Mouse (Mus musculus): ENCODE data around the gene Hist1h2bl. TPM values are rescaled to one million over a fixed set of nuclear protein-coding genes. Genes with fewer than 3 reads are reported as not detected.
"Not testable (repeated sequence)": the region's sequence is repeated elsewhere in the genome, so short reads cannot be mapped to it uniquely, and the experiment has no call there.

Gene Hist1h2bl
- polyA plus RNA-seq, 1 experiment = 1.2 TPM

DNA sequence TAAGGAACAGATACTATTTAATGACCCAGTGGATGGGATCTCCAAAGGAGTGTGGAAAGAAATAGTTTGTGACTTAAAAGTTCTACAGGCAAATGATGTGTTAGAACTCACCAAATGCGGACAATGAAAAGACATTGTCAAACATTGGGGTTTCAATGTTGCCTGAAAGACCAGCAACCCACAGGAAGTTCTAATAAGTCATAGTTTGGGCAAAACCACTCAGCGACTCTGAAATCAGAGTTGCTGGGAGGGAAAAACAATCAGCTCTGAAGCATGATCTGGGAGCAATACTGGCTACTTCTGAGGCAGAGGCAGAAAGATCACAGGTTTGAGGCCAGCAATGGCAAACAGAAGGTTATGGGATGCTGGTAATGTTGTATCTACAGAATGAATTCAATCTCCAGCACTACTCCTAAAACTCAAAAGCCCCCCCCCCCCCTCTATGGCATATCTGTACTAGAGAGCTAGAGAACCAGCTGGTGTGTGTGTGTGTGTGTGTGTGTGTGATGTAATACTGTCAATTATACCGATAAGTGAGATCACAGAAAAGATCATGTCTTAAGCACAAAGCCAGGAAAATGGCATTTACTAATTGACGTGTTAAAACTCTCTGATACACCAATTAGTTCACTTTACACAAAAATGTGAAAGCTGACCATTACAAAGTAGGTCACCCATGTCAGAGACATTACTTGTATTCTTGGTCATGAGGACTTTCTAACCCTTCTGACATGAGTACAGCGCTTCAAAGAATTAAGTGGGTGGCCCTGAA, 33.6 kb upstream of the Hist1h2bl start:
- H3K4me1 ChIP-seq (ENCODE audit: control insufficient read depth, insufficient read depth, low read length) = peaks cover 2% of the 10 kb centered on the region; the same call in 1 of the 2 replicates
- no peak overlapping the region for H3K27ac ChIP-seq (ENCODE audit: insufficient read depth, low read length)
- TF ChIP-seq POLR2A (IDR thresholded peaks at IDR 0.05; ENCODE audit: extremely low read depth, insufficient read depth, low read length) = no peak
- TF ChIP-seq CTCF (IDR thresholded peaks at IDR 0.05; ENCODE audit: extremely low read depth, insufficient read depth, low read length) = no peak
- peak overlapping the region; percentile 58 for H3K4me3 ChIP-seq (ENCODE audit: insufficient read depth, low read length)

DNA sequence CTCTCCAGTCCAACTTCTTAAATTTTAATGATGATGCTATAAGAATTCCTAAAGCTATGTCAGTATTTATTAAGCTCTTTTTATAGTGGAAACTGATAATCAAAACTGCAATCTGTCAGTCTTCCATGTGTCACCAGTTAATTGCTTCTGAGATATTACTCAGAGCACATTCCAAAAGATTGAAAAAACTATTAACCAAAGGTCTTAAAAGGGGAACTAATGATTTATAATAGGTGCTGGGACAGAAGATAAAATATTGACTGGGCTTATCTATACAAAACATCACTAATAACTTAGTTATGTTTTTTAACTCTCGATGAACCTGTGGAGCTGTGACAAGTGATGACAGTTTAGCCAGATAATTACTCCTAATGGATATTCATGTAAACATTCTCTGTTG, 29.1 kb upstream of the Hist1h2bl start:
- Histone ChIP-seq H3K4me1 (ENCODE audit: control insufficient read depth, insufficient read depth, low read length) (peaks cover 2% of the 10 kb centered on the region; the same call in 1 of the 2 replicates), H3K4me3 (ENCODE audit: insufficient read depth, low read length) (no peak overlapping the region), H3K27ac (ENCODE audit: insufficient read depth, low read length) (no peak overlapping the region)
- TF ChIP-seq CTCF (IDR thresholded peaks at IDR 0.05; ENCODE audit: extremely low read depth, insufficient read depth, low read length) = no peak
- no peak for TF ChIP-seq POLR2A (IDR thresholded peaks at IDR 0.05; ENCODE audit: extremely low read depth, insufficient read depth, low read length)

DNA sequence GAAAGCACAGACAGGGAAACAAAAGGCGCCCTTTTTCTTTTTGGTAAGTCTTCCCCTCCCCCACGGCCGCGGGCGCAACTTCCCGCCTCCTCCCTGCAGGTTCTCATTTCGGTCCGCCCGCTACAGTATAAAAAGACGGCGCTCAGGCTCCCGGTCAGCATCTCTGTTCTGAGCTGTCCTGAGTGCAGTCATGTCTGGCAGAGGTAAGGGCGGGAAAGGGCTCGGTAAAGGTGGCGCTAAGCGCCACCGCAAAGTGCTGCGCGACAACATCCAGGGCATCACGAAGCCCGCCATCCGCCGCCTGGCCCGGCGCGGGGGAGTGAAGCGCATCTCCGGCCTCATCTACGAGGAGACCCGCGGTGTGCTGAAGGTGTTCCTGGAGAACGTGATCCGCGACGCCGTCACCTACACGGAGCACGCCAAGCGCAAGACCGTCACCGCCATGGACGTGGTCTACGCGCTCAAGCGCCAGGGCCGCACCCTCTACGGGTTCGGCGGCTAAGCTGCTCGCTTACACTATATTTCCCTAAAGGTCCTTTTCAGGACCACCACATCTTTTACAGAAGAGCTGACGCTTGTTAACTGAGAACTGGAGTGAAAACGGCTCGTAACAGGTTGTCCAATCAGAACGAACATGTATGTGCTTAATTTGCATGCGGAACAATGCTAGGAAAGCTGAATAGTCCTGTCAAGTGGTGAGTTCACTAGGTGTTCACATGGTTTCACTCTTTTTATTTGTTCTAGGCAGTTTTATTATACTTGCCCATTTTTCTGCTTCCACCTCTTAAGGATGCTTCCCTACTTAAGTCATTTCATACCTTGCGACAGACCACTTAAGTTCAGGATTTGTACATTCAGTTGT, 19.2 kb upstream of the Hist1h2bl start, which contains the start of gene Hist1h4j:
TSS of gene Hist1h4j (plus strand) at position 159 of the 862 bp plus-strand sequence.
- H3K27ac ChIP-seq (ENCODE audit: insufficient read depth, low read length) = 0 out of 2 replicates have a peak within 1 kb of the TSS, but pooled peaks have one; percentile 9
- peak within 1 kb of the TSS; percentile 51 for H3K4me3 ChIP-seq (ENCODE audit: insufficient read depth, low read length)
- not testable (repeated sequence) for H3K4me1 ChIP-seq (ENCODE audit: control insufficient read depth, insufficient read depth, low read length)
- TF ChIP-seq POLR2A (IDR thresholded peaks at IDR 0.05; ENCODE audit: extremely low read depth, insufficient read depth, low read length) = peak; percentile 83

DNA sequence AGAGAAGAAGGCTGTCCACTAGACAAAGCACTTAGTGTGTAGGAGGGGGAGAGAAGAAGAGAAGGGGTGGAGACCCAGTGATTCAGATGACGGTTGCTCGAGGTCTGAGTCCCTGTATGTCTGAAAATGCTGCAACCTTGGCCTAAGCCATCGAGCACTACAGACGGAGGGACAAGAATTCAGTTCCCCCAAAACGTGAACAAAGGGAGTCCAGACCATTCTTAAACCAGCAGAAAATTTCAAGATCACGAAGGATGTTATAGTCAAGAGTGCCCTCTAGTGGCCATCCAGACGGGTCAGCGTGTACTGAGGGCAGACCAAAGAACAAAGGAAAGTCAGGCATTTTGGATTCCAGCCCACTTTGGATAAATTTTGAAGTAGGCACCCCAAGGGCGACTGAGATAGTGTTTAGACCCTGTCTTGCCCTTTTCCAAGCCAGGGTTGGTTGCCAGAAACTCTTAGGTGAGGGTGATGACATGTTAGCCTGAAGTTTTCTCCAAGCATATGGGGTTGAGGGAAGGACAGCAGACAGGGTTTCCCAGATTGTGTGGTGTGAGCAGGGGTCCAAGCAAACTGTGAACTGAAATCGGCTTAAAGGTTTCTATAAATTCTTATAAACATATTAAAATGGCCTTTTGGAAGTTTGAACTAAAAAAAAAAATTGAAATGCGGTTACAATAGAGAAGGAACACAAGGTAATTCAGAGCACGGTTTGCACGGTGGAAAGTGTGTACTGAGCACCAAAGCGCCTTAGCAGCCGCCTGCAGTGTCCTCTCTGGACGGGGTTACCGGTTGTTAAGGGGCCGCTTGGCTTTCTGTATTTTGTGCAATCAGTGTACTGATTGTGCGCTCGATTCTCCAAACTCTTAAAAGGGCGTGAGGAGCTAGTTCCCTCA, 18.3 kb upstream of the Hist1h2bl start:
- no peaks in the 10 kb centered on the region; the same call in 1 of the 2 replicates for H3K4me1 ChIP-seq (ENCODE audit: control insufficient read depth, insufficient read depth, low read length)
- TF ChIP-seq CTCF (IDR thresholded peaks at IDR 0.05; ENCODE audit: extremely low read depth, insufficient read depth, low read length) (peak; percentile 81), POLR2A (IDR thresholded peaks at IDR 0.05; ENCODE audit: extremely low read depth, insufficient read depth, low read length) (no peak)
- peak overlapping the region; percentile 51 for H3K4me3 ChIP-seq (ENCODE audit: insufficient read depth, low read length)
- no peak overlapping the region for H3K27ac ChIP-seq (ENCODE audit: insufficient read depth, low read length)

DNA sequence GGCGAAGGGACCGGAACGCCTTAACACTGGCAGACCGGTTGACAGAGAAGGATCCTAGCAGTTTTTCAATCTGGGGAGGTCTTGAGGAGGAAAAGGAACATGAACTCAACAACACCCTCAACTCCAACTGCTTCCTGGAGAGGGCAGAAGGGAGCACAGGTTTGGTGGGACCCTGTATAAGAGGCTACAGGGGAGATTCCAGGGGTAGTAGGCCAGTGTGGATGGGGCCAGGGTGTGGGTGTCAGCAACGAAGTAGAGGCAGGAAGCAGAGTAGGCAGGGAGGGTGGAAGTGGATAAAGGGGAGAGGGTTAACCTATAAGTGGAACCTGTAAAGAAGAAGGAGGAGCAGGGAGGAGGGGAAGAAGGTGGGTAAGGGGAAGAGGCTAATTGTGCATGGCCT, 17.5 kb upstream of the Hist1h2bl start:
- TF ChIP-seq POLR2A (IDR thresholded peaks at IDR 0.05; ENCODE audit: extremely low read depth, insufficient read depth, low read length) (no peak), CTCF (IDR thresholded peaks at IDR 0.05; ENCODE audit: extremely low read depth, insufficient read depth, low read length) (no peak)
- H3K4me1 ChIP-seq (ENCODE audit: control insufficient read depth, insufficient read depth, low read length) = no peaks in the 10 kb centered on the region; the same call in 1 of the 2 replicates
- H3K27ac ChIP-seq (ENCODE audit: insufficient read depth, low read length) = no peak overlapping the region
- H3K4me3 ChIP-seq (ENCODE audit: insufficient read depth, low read length) = no peak overlapping the region

DNA sequence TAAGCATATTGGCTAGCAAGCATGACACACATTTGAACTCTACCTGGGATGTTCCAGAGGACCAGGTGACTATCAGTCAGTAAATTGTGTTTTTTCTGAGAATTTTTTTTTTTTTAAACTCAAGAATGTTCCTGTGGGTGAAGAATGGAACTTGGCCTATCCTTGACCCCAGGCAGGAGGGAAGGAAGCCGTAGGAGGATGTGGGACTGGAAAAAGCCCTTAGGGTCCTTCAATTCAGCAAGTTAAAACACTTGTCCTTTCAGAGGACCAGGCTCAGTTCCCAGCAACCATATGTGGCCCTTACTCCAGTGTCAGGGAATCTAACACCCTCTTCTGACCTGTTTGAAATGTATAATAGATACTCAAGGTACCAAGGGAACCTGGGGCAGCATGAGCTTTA, 13.6 kb upstream of the Hist1h2bl start:
- TF ChIP-seq CTCF (IDR thresholded peaks at IDR 0.05; ENCODE audit: extremely low read depth, insufficient read depth, low read length) (no peak), POLR2A (IDR thresholded peaks at IDR 0.05; ENCODE audit: extremely low read depth, insufficient read depth, low read length) (no peak)
- Histone ChIP-seq H3K4me3 (ENCODE audit: insufficient read depth, low read length) (no peak overlapping the region), H3K4me1 (ENCODE audit: control insufficient read depth, insufficient read depth, low read length) (no peaks in the 10 kb centered on the region; the same call in 1 of the 2 replicates), H3K27ac (ENCODE audit: insufficient read depth, low read length) (no peak overlapping the region)

DNA sequence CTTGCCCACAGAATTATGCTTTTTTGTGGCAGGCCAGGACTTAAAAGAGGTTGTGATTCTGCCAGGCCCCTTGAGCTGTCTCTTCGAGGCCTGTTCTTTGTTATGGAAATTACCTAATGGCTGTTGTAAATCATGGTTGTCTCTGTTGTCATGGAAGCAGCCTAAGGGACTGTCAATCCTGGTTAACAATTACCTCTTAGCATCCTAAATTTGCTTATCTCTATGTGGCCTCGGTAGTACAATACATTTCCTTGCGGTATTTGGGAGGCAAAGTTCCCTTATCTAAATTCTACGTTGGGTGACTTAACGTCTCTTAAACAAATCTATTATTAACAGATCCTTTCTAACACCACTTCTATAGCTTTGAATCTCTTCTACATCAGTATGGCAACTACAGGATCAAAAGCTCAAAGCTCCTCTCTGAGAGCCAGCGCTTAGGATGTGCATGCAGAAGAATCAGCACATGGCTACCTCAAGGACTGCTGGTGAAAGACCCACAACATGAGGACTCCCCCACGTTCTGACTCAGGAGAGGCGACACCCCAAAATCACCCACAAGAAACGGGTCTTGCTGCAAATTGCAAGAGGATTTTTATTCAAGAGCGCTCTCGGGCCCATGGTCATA, 12.1 kb upstream of the Hist1h2bl start:
- no peak overlapping the region for H3K4me3 ChIP-seq (ENCODE audit: insufficient read depth, low read length)
- no peak overlapping the region for H3K27ac ChIP-seq (ENCODE audit: insufficient read depth, low read length)
- TF ChIP-seq CTCF (IDR thresholded peaks at IDR 0.05; ENCODE audit: extremely low read depth, insufficient read depth, low read length) (no peak), POLR2A (IDR thresholded peaks at IDR 0.05; ENCODE audit: extremely low read depth, insufficient read depth, low read length) (no peak)
- H3K4me1 ChIP-seq (ENCODE audit: control insufficient read depth, insufficient read depth, low read length) = no peaks in the 10 kb centered on the region

DNA sequence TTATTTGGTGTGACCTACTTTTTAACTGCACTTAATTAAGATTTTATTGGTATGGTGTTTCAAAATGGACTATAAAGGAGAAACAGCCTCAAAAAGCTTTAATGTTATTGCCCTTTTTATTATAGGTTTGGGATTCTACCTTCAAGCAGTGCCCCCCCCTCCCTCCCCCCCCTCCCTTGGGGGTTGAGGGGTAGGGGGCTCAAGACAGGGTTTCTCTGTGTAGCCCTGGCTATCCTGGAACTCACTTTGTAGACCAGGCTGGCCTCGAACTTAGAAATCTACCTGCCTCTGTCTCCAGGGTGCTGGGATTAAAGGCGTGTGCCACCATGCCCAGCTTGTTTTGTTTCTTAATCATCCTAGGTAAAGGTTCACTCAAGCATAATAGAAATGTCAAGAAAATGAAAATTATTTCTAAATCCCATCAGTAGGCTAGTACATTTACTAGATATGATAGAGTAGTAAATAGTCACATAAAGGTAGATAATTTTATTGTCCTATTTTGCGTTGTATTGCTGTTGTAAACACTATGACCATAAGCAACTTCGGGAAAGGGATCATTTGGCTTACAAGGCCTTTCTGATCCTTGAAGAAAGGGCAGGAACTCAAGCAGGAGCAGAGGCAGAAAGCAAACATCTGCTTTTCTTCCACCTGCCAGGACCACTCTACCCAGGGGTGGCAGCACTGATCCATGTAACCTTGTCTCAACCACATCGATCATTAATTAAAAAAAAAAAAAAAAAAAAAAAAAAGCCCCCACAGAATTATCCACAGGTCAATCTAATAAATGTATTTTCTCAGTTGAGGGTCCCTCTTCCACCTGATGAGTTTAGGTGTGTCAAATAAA, 7.3 kb upstream of the Hist1h2bl start:
- 0 out of 2 replicates have a peak, but pooled peaks cover 2% of the 10 kb centered on the region for H3K4me1 ChIP-seq (ENCODE audit: control insufficient read depth, insufficient read depth, low read length)
- TF ChIP-seq POLR2A (IDR thresholded peaks at IDR 0.05; ENCODE audit: extremely low read depth, insufficient read depth, low read length) = no peak
- no peak for TF ChIP-seq CTCF (IDR thresholded peaks at IDR 0.05; ENCODE audit: extremely low read depth, insufficient read depth, low read length)
- no peak overlapping the region for H3K27ac ChIP-seq (ENCODE audit: insufficient read depth, low read length)
- H3K4me3 ChIP-seq (ENCODE audit: insufficient read depth, low read length) = no peak overlapping the region

Measured in cortical plate, adult 2 months (tissue).